Mouse (Mus musculus) small intestine, adult 2 months (tissue): ENCODE data around the gene Adra1b.

Experiments used
- CTCF ChIP-seq: fragments of 200-500 bp; IDR thresholded peaks from 2 replicates; pipeline ENCODE4 v1.5.1; 2012; ENCODE audit warnings: low read depth, mild to moderate bottlenecking, control low read depth, inconsistent platforms, low read length, moderate library complexity, mixed read lengths; ENCODE audit not compliant: insufficient replicate concordance, insufficient read length; ENCODE audit errors: extremely low read depth
- POLR2A ChIP-seq: fragments of 200-500 bp; IDR thresholded peaks from 2 replicates; pipeline ENCODE4 v1.6.1; 2012; ENCODE audit warnings: low read depth, mild to moderate bottlenecking, control low read depth, inconsistent platforms, low read length, moderate library complexity

DNA sequence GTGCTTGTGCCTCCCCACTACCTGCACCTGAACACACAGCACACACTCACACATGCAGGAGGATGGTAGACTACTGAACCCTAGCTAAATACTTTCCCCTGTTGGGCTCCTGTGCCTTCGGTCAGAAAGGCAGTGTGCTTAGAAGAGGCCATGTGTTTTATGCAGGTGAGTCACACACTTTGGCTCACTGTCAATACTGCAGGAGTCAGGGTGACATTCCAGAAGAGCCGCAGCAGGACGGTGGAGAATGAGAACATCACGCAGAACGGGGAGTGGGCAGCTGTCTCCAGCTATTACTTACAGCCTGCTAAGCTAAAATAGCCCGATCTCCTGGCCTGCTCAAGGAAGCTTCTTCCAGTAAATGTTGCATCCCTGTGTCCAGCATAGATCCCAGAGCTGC is 32.5 kb upstream of the Adra1b start:
- TF ChIP-seq POLR2A (no peak), CTCF (no peak)
